Mouse (Mus musculus) small intestine, adult 2 months (tissue): ENCODE results near the gene Bicral.

Experiments used
- CTCF ChIP-seq: fragments of 200-500 bp; IDR thresholded peaks from 2 replicates; pipeline ENCODE4 v1.5.1; 2012; ENCODE audit warnings: low read depth, mild to moderate bottlenecking, control low read depth, inconsistent platforms, low read length, moderate library complexity, mixed read lengths; ENCODE audit not compliant: insufficient replicate concordance, insufficient read length; ENCODE audit errors: extremely low read depth
- POLR2A ChIP-seq: fragments of 200-500 bp; IDR thresholded peaks from 2 replicates; pipeline ENCODE4 v1.6.1; 2012; ENCODE audit warnings: low read depth, mild to moderate bottlenecking, control low read depth, inconsistent platforms, low read length, moderate library complexity

GRCm38 (mm10) chr17:46810672-46811071 is 47.6 kb downstream of the Bicral start:
- TF ChIP-seq CTCF (no peak), POLR2A (no peak)
